Mouse (Mus musculus) stomach, embryonic 16.5 days (tissue): ENCODE measurements around the gene Sobp. TPM values are rescaled to one million over a fixed set of nuclear protein-coding genes. Genes with fewer than 3 reads are reported as not detected.

Experiments used
- ATAC-seq: fragments of 200-750 bp; cut with Nextera tagmentation; 2 replicates; pipeline ENCODE4 v1.8.0; 2017; ENCODE audit warnings: moderate number of reproducible peaks, moderate TSS enrichment; ENCODE audit not compliant: insufficient read depth, low FRiP score
- H3K27ac ChIP-seq: fragments of 300-500 bp; sonication (generic); 2 replicates; pipeline ENCODE4 v1.5.1; 2014; ENCODE audit warnings: low read length
- H3K27me3 ChIP-seq: fragments of 300-500 bp; sonication (generic); 2 replicates; pipeline ENCODE4 v1.6.1; 2014; ENCODE audit warnings: low read length, control low read depth, mixed read lengths; ENCODE audit not compliant: control insufficient read depth, insufficient read depth
- H3K36me3 ChIP-seq: fragments of 300-500 bp; sonication (generic); 2 replicates; pipeline ENCODE4 v1.6.1; 2014; ENCODE audit warnings: low read length; ENCODE audit not compliant: control insufficient read depth, insufficient read depth
- H3K4me1 ChIP-seq: fragments of 300-500 bp; sonication (generic); 2 replicates; pipeline ENCODE4 v1.6.1; 2014; ENCODE audit warnings: low read length, control low read depth, mixed read lengths; ENCODE audit not compliant: control insufficient read depth, insufficient read depth
- H3K4me2 ChIP-seq: fragments of 300-500 bp; sonication (generic); 2 replicates; pipeline ENCODE4 v1.6.1; 2014; ENCODE audit warnings: low read depth, low read length, mixed read lengths
- H3K4me3 ChIP-seq: fragments of 300-500 bp; sonication (generic); replicated peaks from 2 replicates; pipeline ENCODE4 v1.5.1; 2014; ENCODE audit warnings: mild to moderate bottlenecking, low read length
- H3K9ac ChIP-seq: fragments of 300-500 bp; sonication (generic); 2 replicates; pipeline ENCODE4 v1.6.1; 2014; ENCODE audit warnings: low read length
- H3K9me3 ChIP-seq: fragments of 300-500 bp; sonication (generic); replicated peaks from 2 replicates; pipeline ENCODE4 v1.6.1; 2016; ENCODE audit warnings: low read length, control low read depth; ENCODE audit not compliant: control insufficient read depth
- WGBS: fragments of 180-500 bp; shearing (Covaris S2); extraction: QIAGEN DNeasy Blood & Tissue Kit; methylation state at CpG from one replicate; pipeline ENCODE4 v1.1.7; 2014; 5-methylcytosine and 5-hydroxymethylcytosine counted together
- polyA plus RNA-seq: library from polyadenylated mRNA; unstranded; fragments of >200 nt; fragmentation: Nextera tagmentation; extraction: Ambion mirVana; gene quantifications from 2 replicates; pipeline ENCODE4 v1.2.1, GENCODE M21; 2015

Sobp gene
- polyA plus RNA-seq, 1 experiment from 2014 or later, result 1.0 TPM

DNA sequence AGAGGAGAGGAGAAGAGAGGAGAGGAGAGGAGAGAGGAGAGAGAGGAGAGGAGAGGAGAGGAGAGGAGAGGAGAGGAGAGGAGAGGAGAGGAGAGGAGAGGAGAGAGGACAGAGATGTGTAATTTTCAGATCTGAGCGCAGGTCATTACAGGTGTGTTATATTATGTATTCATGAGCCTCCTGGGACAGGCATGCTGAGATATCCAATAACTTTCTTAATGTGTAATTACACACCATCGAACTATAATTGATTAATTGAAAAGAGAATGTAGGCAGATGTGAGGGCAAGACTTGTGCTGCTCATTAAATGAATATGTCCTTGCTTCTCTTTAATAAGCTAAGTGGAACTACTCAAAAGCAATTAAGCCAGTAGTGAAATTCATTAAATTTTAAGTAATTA, 118.9 kb downstream of the Sobp start:
- H3K4me1 ChIP-seq, result no peaks in the 10 kb centered on the region
- no peaks in the 10 kb centered on the region for H3K27me3 ChIP-seq
- H3K27ac ChIP-seq, result no peak overlapping the region
- H3K4me3 ChIP-seq, result no peak overlapping the region
- no peak overlapping the region for H3K9ac ChIP-seq
- H3K4me2 ChIP-seq, result no peak overlapping the region
- no peaks in the 10 kb centered on the region for H3K9me3 ChIP-seq
- no peaks in the 10 kb centered on the region for H3K36me3 ChIP-seq
- ATAC-seq, result no peak
- WGBS, result 93% methylated on average over 2 of the region's 2 CpGs

DNA sequence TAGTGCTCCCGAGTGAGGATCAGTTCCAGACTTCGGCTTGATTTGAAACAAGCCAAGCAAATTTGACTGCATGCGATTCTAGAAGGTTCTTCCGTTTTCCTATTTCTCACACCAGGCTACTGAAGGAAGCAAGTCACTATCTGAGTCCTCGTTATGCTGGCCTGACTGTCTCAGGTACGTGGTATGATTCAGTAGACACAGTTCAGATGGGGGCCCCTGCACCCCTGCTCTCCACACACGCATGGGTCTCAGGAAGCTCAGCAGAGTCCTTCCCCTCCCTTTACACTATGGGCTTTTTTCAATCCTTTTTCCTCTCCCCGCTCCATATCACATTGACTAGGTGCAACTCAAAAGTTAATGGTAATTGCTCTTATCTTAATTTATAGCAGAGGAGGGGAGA, 119.6 kb downstream of the Sobp start:
- Histone ChIP-seq H3K4me1 (no peaks in the 10 kb centered on the region), H3K9me3 (no peaks in the 10 kb centered on the region), H3K4me2 (no peak overlapping the region), H3K27me3 (no peaks in the 10 kb centered on the region), H3K9ac (no peak overlapping the region), H3K27ac (no peak overlapping the region), H3K4me3 (no peak overlapping the region), H3K36me3 (no peaks in the 10 kb centered on the region)
- 73% methylated on average over 8 of the region's 8 CpGs for WGBS
- no peak for ATAC-seq

GRCm38 (mm10) chr10:43053861-43054560, 120.3 kb downstream of the Sobp start:
- Histone ChIP-seq H3K9me3 (no peaks in the 10 kb centered on the region), H3K9ac (no peak overlapping the region), H3K4me1 (no peaks in the 10 kb centered on the region), H3K4me3 (no peak overlapping the region), H3K4me2 (no peak overlapping the region), H3K27me3 (no peaks in the 10 kb centered on the region), H3K27ac (no peak overlapping the region), H3K36me3 (no peaks in the 10 kb centered on the region)
- 68% methylated on average over 10 of the region's 10 CpGs for WGBS
- no peak for ATAC-seq

GRCm38 (mm10) chr10:43052462-43052861, 121.9 kb downstream of the Sobp start:
- Histone ChIP-seq H3K4me2 (no peak overlapping the region), H3K4me1 (no peaks in the 10 kb centered on the region), H3K4me3 (no peak overlapping the region), H3K27me3 (no peaks in the 10 kb centered on the region), H3K9me3 (no peaks in the 10 kb centered on the region), H3K27ac (no peak overlapping the region), H3K36me3 (no peaks in the 10 kb centered on the region), H3K9ac (no peak overlapping the region)
- ATAC-seq, result no peak
- 51% methylated on average over 5 of the region's 5 CpGs for WGBS

DNA sequence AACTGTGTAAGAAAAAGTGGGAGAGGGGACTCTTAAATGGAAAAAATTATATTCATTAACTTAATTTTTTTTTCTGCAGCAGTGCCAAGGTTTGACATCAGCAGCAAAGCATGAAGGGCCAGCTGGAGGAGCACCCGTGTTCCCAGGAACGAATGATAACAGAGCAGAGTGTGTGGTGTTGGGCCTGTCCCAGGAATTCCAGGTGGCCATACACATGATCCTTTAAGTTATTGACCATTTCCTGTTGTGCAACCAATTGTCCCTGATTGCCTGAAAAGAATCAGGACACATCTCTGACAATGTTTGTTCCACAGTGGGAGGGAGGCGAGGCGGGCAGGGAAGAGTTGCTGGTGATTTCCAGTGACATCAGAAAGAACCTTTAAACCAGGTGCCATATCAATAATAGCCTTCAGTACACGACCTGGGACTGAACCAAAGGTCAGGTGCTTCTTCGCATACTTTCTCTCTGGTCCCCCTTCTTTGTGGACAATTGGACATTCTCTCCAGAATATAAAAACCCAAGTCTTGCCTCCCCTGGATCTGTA, 126.5 kb downstream of the Sobp start:
- Histone ChIP-seq H3K27me3 (no peaks in the 10 kb centered on the region), H3K4me1 (peaks cover 9% of the 10 kb centered on the region), H3K27ac (no peak overlapping the region), H3K36me3 (no peaks in the 10 kb centered on the region), H3K9me3 (no peaks in the 10 kb centered on the region), H3K4me2 (no peak overlapping the region), H3K4me3 (no peak overlapping the region), H3K9ac (no peak overlapping the region)
- 58% methylated on average over 6 of the region's 6 CpGs for WGBS
- ATAC-seq, result no peak

DNA sequence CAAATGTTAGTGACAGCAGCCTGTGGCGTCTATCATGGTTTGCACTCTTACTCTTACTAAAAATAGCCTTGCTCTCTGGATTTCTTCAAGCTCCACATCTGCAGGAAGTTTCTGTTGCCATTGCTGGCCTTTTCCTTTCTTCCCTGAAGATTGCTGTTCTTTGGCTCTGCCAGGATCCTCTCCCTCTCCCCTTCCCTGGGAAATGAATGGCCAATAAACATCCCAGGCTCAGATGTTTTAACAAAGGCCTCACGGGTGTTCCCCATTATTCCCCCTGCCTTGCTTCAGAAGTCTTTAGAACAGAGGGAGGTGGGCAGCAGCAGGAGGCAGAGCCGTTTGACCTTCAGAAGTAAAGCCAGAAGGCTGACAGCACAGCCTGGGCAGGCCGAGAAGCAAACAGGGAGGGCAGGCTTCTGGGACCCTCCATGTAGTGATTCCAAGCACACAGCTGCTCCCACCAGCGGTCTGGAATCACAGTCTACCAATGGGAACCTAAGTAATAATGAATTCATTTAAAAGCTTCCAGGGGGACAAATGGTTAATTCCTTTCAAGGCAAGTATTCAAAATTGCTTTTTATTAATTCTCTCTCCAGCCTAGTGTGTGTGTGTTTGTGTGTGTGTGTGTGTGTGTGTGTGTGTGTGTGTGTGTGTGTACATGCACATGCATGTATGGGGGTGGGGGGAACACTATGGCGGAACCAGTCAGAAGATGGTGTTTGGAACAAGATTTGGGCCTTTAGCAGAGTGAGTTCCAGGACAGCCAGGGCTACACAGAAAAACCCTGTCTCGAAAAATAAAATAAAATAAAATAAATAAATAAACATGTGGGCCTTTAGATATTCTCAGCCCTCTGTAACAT, 130.8 kb downstream of the Sobp start:
- 29% methylated on average over 7 of the region's 7 CpGs for WGBS

GRCm38 (mm10) chr10:43042591-43043327, 131.6 kb downstream of the Sobp start:
- WGBS, result 46% methylated on average over 10 of the region's 10 CpGs
- Histone ChIP-seq H3K4me3 (no peak overlapping the region), H3K4me2 (peak overlapping the region; percentile 6; the same call in 1 of the 2 replicates), H3K36me3 (no peaks in the 10 kb centered on the region), H3K9ac (no peak overlapping the region), H3K9me3 (no peaks in the 10 kb centered on the region), H3K4me1 (peaks cover 14% of the 10 kb centered on the region), H3K27me3 (no peaks in the 10 kb centered on the region), H3K27ac (peak overlapping the region; percentile 93)
- ATAC-seq, result 0 out of 2 replicates have a peak, but pooled peaks have one; percentile 45

More for the DNA sequence above, 130.8 kb downstream of the Sobp start:
- H3K9ac ChIP-seq, result 0 out of 2 replicates have a peak overlapping the region, but pooled peaks have one; percentile 9
- no peak overlapping the region for H3K4me3 ChIP-seq
- H3K4me2 ChIP-seq, result 0 out of 2 replicates have a peak overlapping the region, but pooled peaks have one; percentile 14
- peak; percentile 51; the same call in 1 of the 2 replicates for ATAC-seq
- H3K27me3 ChIP-seq, result no peaks in the 10 kb centered on the region
- peaks cover 14% of the 10 kb centered on the region for H3K4me1 ChIP-seq
- no peaks in the 10 kb centered on the region for H3K9me3 ChIP-seq
- peak overlapping the region; percentile 93 for H3K27ac ChIP-seq
- no peaks in the 10 kb centered on the region for H3K36me3 ChIP-seq

DNA sequence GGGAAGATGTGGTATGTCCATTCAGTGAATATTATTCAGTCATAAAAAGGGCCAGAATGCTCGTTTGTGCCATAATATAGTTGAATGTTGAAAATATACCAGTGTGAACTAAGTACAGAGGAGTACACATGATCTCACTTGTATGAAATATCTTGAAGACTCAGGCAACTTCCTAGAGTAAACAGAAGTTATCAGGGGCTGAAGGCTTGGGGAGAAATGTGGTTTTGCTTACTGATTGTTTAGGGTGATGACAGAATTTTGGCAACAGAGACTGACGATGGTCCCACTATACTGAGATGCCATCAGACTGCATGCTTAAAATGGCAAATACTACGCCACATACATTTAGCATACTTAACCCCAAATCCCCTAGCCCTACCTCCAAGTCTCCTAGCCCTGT, 132.5 kb downstream of the Sobp start:
- H3K4me2 ChIP-seq, result no peak overlapping the region
- no peak for ATAC-seq
- no peak overlapping the region for H3K27ac ChIP-seq
- H3K4me1 ChIP-seq, result peaks cover 14% of the 10 kb centered on the region
- no peaks in the 10 kb centered on the region for H3K9me3 ChIP-seq
- 78% methylated on average over 3 of the region's 3 CpGs for WGBS
- no peak overlapping the region for H3K4me3 ChIP-seq
- no peak overlapping the region for H3K9ac ChIP-seq
- H3K27me3 ChIP-seq, result no peaks in the 10 kb centered on the region
- no peaks in the 10 kb centered on the region for H3K36me3 ChIP-seq
